16 mouse cellular contexts compared by ENCODE assay signal in the genomic region with DNA sequence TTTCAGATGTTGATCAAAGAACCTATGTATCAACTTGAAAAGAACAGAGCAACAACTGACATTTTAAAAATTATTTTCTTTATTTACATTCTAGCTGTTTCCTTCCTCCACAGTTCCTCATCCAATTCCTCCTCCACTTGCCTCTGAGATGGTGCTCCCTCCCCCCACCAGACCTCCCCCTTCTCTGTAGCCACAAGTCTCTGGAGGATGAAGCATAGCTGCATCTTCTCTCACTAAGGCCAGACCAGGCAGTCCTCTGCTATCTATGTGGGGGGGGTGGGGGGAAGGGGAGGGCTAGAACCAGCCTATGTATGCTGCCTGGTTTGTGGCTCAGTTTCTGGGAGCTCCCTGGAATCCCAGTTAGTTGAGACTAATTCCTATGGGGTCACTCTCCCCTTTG.
"Had no signal": no experiment of that assay in that cellular context is flagged by ENCODE, and none has a peak within 500 bp of the region (broad histone marks: within the 10 kb centered on the region; RNA-seq: fewer than 3 reads in every experiment).

No protein-coding gene starts in this region.

- H3K4me1 ChIP-seq: neural tube, embryonic 13.5 days; neural tube, embryonic 15.5 days; stomach, embryonic 15.5 days had no signal

- H3K27me3 ChIP-seq: neural tube, embryonic 13.5 days; neural tube, embryonic 15.5 days; stomach, embryonic 15.5 days had no signal

- H3K9ac ChIP-seq: neural tube, embryonic 13.5 days; neural tube, embryonic 15.5 days; stomach, embryonic 15.5 days had no signal

- DNase-seq: retina, postnatal 1 day; right cerebral cortex, adult 18-20 months; right cerebral cortex, postnatal 14 days; right cerebral cortex, postnatal 25 days; right cerebral cortex, postnatal 4 days; spleen, adult 18-20 months; thymus, adult 18-20 months; thymus, adult 2 months; thymus, postnatal 14 days; thymus, postnatal 25 days; thymus, postnatal 36 days; thymus, postnatal 4 days had no signal

- H3K36me3 ChIP-seq: neural tube, embryonic 13.5 days; neural tube, embryonic 15.5 days; stomach, embryonic 15.5 days had no signal

- H3K4me3 ChIP-seq: neural tube, embryonic 13.5 days; neural tube, embryonic 15.5 days; stomach, embryonic 15.5 days had no signal

- H3K4me2 ChIP-seq: neural tube, embryonic 13.5 days; neural tube, embryonic 15.5 days; stomach, embryonic 15.5 days had no signal

- H3K9me3 ChIP-seq: neural tube, embryonic 13.5 days; neural tube, embryonic 15.5 days; stomach, embryonic 15.5 days had no signal

- H3K27ac ChIP-seq: neural tube, embryonic 13.5 days; neural tube, embryonic 15.5 days; stomach, embryonic 15.5 days; stomach, postnatal 0 days had no signal
